ENCODE assay signal across 8 mouse cellular contexts in the genomic region with DNA sequence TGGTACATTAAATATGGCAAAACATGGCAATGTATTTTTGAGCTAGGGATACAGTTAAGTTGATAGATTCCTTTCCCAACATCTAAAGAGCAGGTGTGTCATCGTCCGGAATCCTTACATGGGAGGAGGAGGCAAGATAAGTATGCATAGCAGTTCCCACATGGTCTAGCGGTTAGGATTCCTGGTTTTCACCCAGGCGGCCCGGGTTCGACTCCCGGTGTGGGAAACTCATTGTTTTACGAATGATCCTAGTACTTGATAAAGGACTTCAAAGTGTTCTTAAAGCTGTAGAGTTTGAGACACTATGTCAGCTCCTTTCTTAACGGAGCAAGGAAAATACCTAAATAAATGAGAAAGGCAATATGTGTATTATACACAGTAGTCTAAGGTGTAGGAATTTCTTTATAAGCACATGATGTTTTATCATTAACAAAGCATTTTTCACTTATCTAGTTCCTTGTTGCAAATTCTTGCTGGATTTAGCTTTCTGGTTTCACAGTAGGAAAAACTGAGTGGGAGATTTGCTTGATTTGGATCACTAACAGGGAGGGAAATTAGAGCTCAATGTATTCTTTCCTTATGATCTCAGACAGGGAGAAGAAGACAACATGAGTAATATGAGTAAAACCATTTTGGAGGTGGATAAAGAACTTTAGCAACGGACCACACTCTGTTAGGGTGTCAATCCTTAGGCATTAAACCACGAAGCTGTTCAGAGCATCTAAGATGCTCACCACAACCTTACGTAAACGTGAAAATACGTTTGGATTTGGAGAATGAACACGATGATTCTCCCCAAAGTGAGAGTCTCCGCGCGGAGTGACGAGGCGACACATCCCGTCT. TPM values are rescaled to one million over a fixed set of nuclear protein-coding genes. Genes with fewer than 3 reads are reported as not detected.
A peak's percentile ranks its signal among the peaks of the same experiment; 100 is the strongest.
DNase-seq lines count a peak whose midpoint lies in the region; ATAC-seq lines count a peak whose summit lies in the region.

No protein-coding gene starts in this region.

- peak overlapping the region; percentile 59 for H3K4me3 ChIP-seq in hindbrain, embryonic 16.5 days (ENCODE audit: low read length)

- H3K36me3 ChIP-seq in hindbrain, embryonic 16.5 days (ENCODE audit: control insufficient read depth, insufficient read depth, low read length) = no peaks in the 10 kb centered on the region

- no peaks in the 10 kb centered on the region for H3K27me3 ChIP-seq in hindbrain, embryonic 16.5 days (replicated peaks; ENCODE audit: control insufficient read depth, insufficient read depth, low read length)

- peaks cover 8% of the 10 kb centered on the region for H3K4me1 ChIP-seq in hindbrain, embryonic 16.5 days (ENCODE audit: control insufficient read depth, insufficient read depth, low read depth, low read length)

- no peak overlapping the region for H3K27ac ChIP-seq in hindbrain, embryonic 16.5 days (ENCODE audit: low read depth, low read length)

- peak; percentile 65 to 95 for DNase-seq in adrenal gland, adult (ENCODE audit: inconsistent age in 2 of 2, low spot score in 1 of 2)
- peak; percentile 91 to 92 for DNase-seq in cerebellum, postnatal 25 days
- peak; percentile 83 to 92 for DNase-seq in frontal cortex, postnatal 25 days (ENCODE audit: low spot score in 2 of 2)
- DNase-seq in left cerebral cortex, adult 11 months (ENCODE audit: low spot score) = peak; percentile 62
- peak; percentile 75 for DNase-seq in lung, postnatal 25 days (ENCODE audit: low spot score)
- peak; percentile 70 for DNase-seq in right cerebral cortex, postnatal 14 days
- peak; percentile 24 to 66 for DNase-seq in urinary bladder, postnatal 4 days (ENCODE audit: low spot score in 2 of 2)

- ATAC-seq in hindbrain, embryonic 16.5 days = peak; percentile 84

- peak overlapping the region; percentile 88 for H3K4me2 ChIP-seq in hindbrain, embryonic 16.5 days (ENCODE audit: low read length)

- peak overlapping the region; percentile 64 for H3K9ac ChIP-seq in hindbrain, embryonic 16.5 days (ENCODE audit: low read depth, low read length)

- no peaks in the 10 kb centered on the region for H3K9me3 ChIP-seq in hindbrain, embryonic 16.5 days (ENCODE audit: control insufficient read depth, low read length)

- under 1% methylated on average over 21 of the region's 21 CpGs for WGBS in hindbrain, embryonic 16.5 days

RNA-seq across cellular contexts. Expression of a gene that starts 2.1 kb away (rescaled TPM):
- polyA plus RNA-seq in hindbrain, embryonic 16.5 days (2015; fragmentation: Nextera tagmentation; extraction: Ambion mirVana) = 0.09 and 0.20 TPM in 2 replicates

RNA-seq across cellular contexts. Expression of a gene that starts 25.1 kb away (rescaled TPM):
- polyA plus RNA-seq in hindbrain, embryonic 16.5 days (2015; fragmentation: Nextera tagmentation; extraction: Ambion mirVana) = 0.14 TPM in 1 of 2 replicates, not detected in the other

RNA-seq across cellular contexts. Expression of a gene that starts 39.9 kb away (rescaled TPM):
- polyA plus RNA-seq in hindbrain, embryonic 16.5 days (2015; fragmentation: Nextera tagmentation; extraction: Ambion mirVana) = 9.8 and 10.1 TPM in 2 replicates
